Mouse (Mus musculus) stomach, embryonic 14.5 days (tissue): ENCODE data around the gene Rars. TPM values are rescaled to one million over a fixed set of nuclear protein-coding genes. Genes with fewer than 3 reads are reported as not detected.

Experiments
- ATAC-seq: fragments of 200-750 bp; cut with Nextera tagmentation; 2 replicates; pipeline ENCODE4 v1.8.0; 2017; ENCODE audit warnings: low read depth, moderate TSS enrichment; ENCODE audit not compliant: insufficient number of reproducible peaks, insufficient read depth, low FRiP score
- H3K27ac ChIP-seq: fragments of 300-500 bp; sonication (generic); 2 replicates; pipeline ENCODE4 v1.5.1; 2014; ENCODE audit warnings: mild to moderate bottlenecking, low read length, moderate library complexity, mixed read lengths
- H3K27me3 ChIP-seq: fragments of 300-500 bp; sonication (generic); 2 replicates; pipeline ENCODE4 v1.6.1; 2014; ENCODE audit warnings: low read length, control low read depth, mixed read lengths; ENCODE audit not compliant: control insufficient read depth, insufficient read depth
- H3K36me3 ChIP-seq: fragments of 300-500 bp; sonication (generic); 2 replicates; pipeline ENCODE4 v1.6.1; 2014; ENCODE audit warnings: mild to moderate bottlenecking, control low read depth, low read length, moderate library complexity, mixed read lengths; ENCODE audit not compliant: control insufficient read depth, insufficient read depth
- H3K4me1 ChIP-seq: fragments of 300-500 bp; sonication (generic); 2 replicates; pipeline ENCODE4 v1.6.1; 2014; ENCODE audit warnings: low read length, control low read depth, mixed read lengths; ENCODE audit not compliant: control insufficient read depth, insufficient read depth
- H3K4me2 ChIP-seq: fragments of 300-500 bp; sonication (generic); replicated peaks from 2 replicates; pipeline ENCODE4 v1.6.1; 2014; ENCODE audit warnings: low read depth, low read length, control low read depth
- H3K4me3 ChIP-seq: fragments of 300-500 bp; sonication (generic); 2 replicates; pipeline ENCODE4 v1.5.1; 2014; ENCODE audit warnings: low read depth, low read length, control low read depth
- H3K9ac ChIP-seq: fragments of 300-500 bp; sonication (generic); replicated peaks from 2 replicates; pipeline ENCODE4 v1.6.1; 2014; ENCODE audit warnings: low read depth, mild to moderate bottlenecking, control low read depth, low read length, moderate library complexity, mixed read lengths
- H3K9me3 ChIP-seq: fragments of 300-500 bp; sonication (generic); 2 replicates; pipeline ENCODE4 v1.6.1; 2016; ENCODE audit warnings: low read depth, low read length, control low read depth; ENCODE audit not compliant: control insufficient read depth
- WGBS: fragments of 180-500 bp; shearing (Covaris S2); extraction: QIAGEN DNeasy Blood & Tissue Kit; methylation state at CpG from one replicate; pipeline ENCODE4 v1.1.7; 2014; 5-methylcytosine and 5-hydroxymethylcytosine counted together
- polyA plus RNA-seq: library from polyadenylated mRNA; unstranded; fragments of >200 nt; fragmentation: Nextera tagmentation; extraction: Ambion mirVana; gene quantifications from 2 replicates; pipeline ENCODE4 v1.2.1, GENCODE M21; 2014

Rars gene
- polyA plus RNA-seq, 1 experiment from 2014 or later, result 79.2 TPM

GRCm38 (mm10) chr11:35784537-35784936, 49.8 kb downstream of the Rars start:
- 99% methylated on average over 4 of the region's 4 CpGs for WGBS
- no peaks in the 10 kb centered on the region for H3K4me1 ChIP-seq
- H3K9ac ChIP-seq, result no peak overlapping the region
- no peak overlapping the region for H3K4me2 ChIP-seq
- no peak for ATAC-seq
- no peaks in the 10 kb centered on the region for H3K9me3 ChIP-seq
- no peaks in the 10 kb centered on the region for H3K27me3 ChIP-seq
- no peak overlapping the region for H3K4me3 ChIP-seq
- H3K27ac ChIP-seq, result no peak overlapping the region
- peaks cover 61% of the 10 kb centered on the region for H3K36me3 ChIP-seq

- WGBS, result 82% methylated on average over 3 of the region's 3 CpGs
- H3K4me2 ChIP-seq, result no peak overlapping the region
- H3K27ac ChIP-seq, result no peak overlapping the region
- no peaks in the 10 kb centered on the region for H3K9me3 ChIP-seq
- peaks cover 64% of the 10 kb centered on the region for H3K36me3 ChIP-seq
- no peaks in the 10 kb centered on the region for H3K27me3 ChIP-seq
- no peak overlapping the region for H3K9ac ChIP-seq
- H3K4me1 ChIP-seq, result no peaks in the 10 kb centered on the region
- no peak for ATAC-seq
- H3K4me3 ChIP-seq, result no peak overlapping the region
These were observed 50.3 kb downstream of the Rars start for GRCm38 (mm10) chr11:35784002-35784401.

DNA sequence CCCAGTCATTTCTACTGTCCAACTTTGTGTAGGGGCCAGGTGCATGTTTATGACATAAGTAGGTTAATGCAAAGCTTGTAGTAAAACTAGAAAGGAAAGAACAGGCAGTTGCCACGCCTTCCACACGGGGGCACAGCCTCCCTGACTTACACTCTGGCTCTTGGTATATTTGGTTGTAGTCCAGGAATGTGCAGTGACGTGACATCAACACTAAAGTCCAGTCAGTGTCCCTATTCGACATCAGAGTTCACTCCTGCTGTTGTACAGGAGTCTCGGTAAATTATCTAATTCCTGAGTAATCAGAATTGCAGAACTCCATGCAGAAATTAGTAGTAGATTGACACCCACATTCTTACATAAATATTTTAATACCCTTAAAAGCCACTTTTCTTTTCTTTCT, 51.3 kb downstream of the Rars start:
- H3K9me3 ChIP-seq, result no peaks in the 10 kb centered on the region
- no peak for ATAC-seq
- no peak overlapping the region for H3K27ac ChIP-seq
- 88% methylated on average over 5 of the region's 5 CpGs for WGBS
- no peak overlapping the region for H3K4me3 ChIP-seq
- H3K4me1 ChIP-seq, result no peaks in the 10 kb centered on the region
- no peak overlapping the region for H3K9ac ChIP-seq
- no peak overlapping the region for H3K4me2 ChIP-seq
- no peaks in the 10 kb centered on the region for H3K27me3 ChIP-seq
- H3K36me3 ChIP-seq, result peaks cover 71% of the 10 kb centered on the region

DNA sequence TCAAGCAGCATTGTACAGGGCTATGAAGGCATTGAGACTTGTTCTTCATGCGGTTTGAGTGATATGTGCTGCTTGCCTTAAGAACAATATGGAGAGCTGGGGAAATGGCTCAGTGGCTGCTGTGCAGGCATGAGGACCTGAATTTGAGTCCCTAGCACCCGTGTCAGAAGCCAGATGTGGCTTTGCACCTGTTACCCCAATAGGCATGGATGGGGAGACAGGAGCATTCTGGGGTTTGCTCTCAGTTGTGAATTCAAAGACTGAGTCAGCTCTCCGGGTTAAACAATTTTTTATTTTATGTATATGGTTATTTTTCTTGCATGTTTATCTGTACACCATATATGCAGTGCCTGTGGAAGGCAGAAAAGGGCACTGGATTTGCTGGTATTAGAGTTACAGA, 51.9 kb downstream of the Rars start:
- H3K27ac ChIP-seq, result no peak overlapping the region
- no peak overlapping the region for H3K4me3 ChIP-seq
- H3K9me3 ChIP-seq, result no peaks in the 10 kb centered on the region
- 93% methylated on average over 3 of the region's 3 CpGs for WGBS
- H3K4me2 ChIP-seq, result no peak overlapping the region
- no peak for ATAC-seq
- H3K4me1 ChIP-seq, result no peaks in the 10 kb centered on the region
- H3K36me3 ChIP-seq, result peaks cover 77% of the 10 kb centered on the region
- H3K9ac ChIP-seq, result no peak overlapping the region
- no peaks in the 10 kb centered on the region for H3K27me3 ChIP-seq

GRCm38 (mm10) chr11:35780336-35780735, 54.0 kb downstream of the Rars start:
- Histone ChIP-seq H3K36me3 (peaks cover 83% of the 10 kb centered on the region), H3K27ac (no peak overlapping the region), H3K4me1 (no peaks in the 10 kb centered on the region), H3K9ac (no peak overlapping the region), H3K4me3 (no peak overlapping the region), H3K9me3 (no peaks in the 10 kb centered on the region), H3K27me3 (no peaks in the 10 kb centered on the region), H3K4me2 (no peak overlapping the region)
- ATAC-seq, result no peak
- WGBS, result 89% methylated on average over 3 of the region's 3 CpGs

GRCm38 (mm10) chr11:35776452-35776851, 57.9 kb downstream of the Rars start:
- no peak overlapping the region for H3K9ac ChIP-seq
- H3K4me3 ChIP-seq, result no peak overlapping the region
- H3K27me3 ChIP-seq, result no peaks in the 10 kb centered on the region
- 88% methylated on average over 3 of the region's 3 CpGs for WGBS
- H3K36me3 ChIP-seq, result peaks cover 46% of the 10 kb centered on the region
- H3K4me1 ChIP-seq, result no peaks in the 10 kb centered on the region
- H3K9me3 ChIP-seq, result no peaks in the 10 kb centered on the region
- no peak overlapping the region for H3K4me2 ChIP-seq
- H3K27ac ChIP-seq, result no peak overlapping the region
- no peak for ATAC-seq

DNA sequence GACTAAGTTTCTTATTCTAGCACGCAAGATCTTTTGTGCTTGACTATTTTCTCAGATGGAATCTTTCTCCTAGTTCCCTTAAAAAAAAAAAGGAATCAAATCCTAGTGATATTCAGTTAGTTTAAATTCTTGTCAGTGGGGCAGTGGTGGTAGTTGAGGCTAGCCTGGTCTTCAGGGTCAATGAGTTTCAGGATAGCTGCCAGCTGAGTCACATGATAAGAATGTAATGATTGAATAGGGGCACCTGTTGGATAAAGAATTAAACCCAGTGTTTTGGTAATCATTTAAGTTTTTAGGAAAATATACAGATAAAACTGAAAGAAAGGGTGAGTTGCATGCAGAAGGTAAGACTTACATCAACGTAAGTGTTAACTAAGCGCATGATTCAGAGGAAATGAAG, 58.7 kb downstream of the Rars start:
- WGBS, result 92% methylated on average over 3 of the region's 3 CpGs
- H3K4me1 ChIP-seq, result peaks cover 7% of the 10 kb centered on the region; the same call in 1 of the 2 replicates
- ATAC-seq, result no peak
- no peak overlapping the region for H3K4me3 ChIP-seq
- H3K9ac ChIP-seq, result no peak overlapping the region
- no peak overlapping the region for H3K27ac ChIP-seq
- H3K4me2 ChIP-seq, result no peak overlapping the region
- H3K9me3 ChIP-seq, result no peaks in the 10 kb centered on the region
- no peaks in the 10 kb centered on the region for H3K27me3 ChIP-seq
- H3K36me3 ChIP-seq, result peaks cover 45% of the 10 kb centered on the region

DNA sequence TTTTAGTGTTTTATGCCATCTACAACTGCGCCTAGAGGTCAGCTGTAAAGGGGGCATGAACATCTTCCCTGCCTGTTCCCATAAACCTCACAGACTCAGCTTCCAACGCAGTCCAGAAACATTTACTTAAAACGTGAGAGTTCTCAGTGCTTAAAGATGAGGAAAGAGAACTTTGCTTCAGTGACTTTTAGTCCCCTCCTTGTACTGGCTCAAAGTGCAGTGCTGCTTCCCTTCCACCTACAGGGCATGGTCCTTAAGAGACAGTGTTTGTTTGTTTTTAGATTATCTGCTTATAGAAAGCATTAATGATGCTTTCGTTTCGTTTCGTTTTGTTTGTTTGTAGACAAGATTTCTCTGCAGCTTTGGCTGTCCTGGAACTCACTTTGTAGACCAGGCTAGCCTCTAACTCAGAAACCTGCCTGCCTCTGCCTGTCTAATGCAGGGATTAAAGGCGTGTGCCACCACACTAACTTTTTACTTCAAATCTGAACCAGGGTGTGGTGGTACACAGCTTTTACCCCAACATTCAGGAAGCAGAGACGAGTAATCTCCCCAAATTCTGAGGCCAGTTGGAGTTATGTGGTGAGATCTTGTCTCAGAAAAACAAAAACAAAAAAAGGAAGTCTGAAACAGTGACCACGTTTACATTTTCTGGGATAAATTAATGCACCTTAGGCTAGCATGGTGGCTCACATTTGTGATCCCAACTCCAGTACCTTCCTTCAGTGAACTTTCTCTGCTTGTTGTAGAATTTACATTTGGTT, 63.4 kb downstream of the Rars start:
- Histone ChIP-seq H3K9me3 (no peaks in the 10 kb centered on the region), H3K36me3 (peaks cover 3% of the 10 kb centered on the region; the same call in 1 of the 2 replicates), H3K27me3 (no peaks in the 10 kb centered on the region), H3K9ac (peak overlapping the region; percentile 86; the same call in 1 of the 2 replicates), H3K4me2 (peak overlapping the region; percentile 52), H3K4me3 (peak overlapping the region; percentile 93), H3K4me1 (peaks cover 8% of the 10 kb centered on the region; the same call in 1 of the 2 replicates), H3K27ac (no peak overlapping the region)
- no peak for ATAC-seq
- WGBS, result 52% methylated on average over 9 of the region's 9 CpGs
